Mouse (Mus musculus) stomach, embryonic 16.5 days (tissue): Measurements from ENCODE around the gene A930017K11Rik. TPM values are rescaled to one million over a fixed set of nuclear protein-coding genes. Genes with fewer than 3 reads are reported as not detected.

ENCODE experiments used
- ATAC-seq: fragments of 200-750 bp; cut with Nextera tagmentation; 2 replicates; pipeline ENCODE4 v1.8.0; 2017; ENCODE audit warnings: moderate number of reproducible peaks, moderate TSS enrichment; ENCODE audit not compliant: insufficient read depth, low FRiP score
- H3K27ac ChIP-seq: fragments of 300-500 bp; sonication (generic); 2 replicates; pipeline ENCODE4 v1.5.1; 2014; ENCODE audit warnings: low read length
- H3K27me3 ChIP-seq: fragments of 300-500 bp; sonication (generic); 2 replicates; pipeline ENCODE4 v1.6.1; 2014; ENCODE audit warnings: low read length, control low read depth, mixed read lengths; ENCODE audit not compliant: control insufficient read depth, insufficient read depth
- H3K36me3 ChIP-seq: fragments of 300-500 bp; sonication (generic); 2 replicates; pipeline ENCODE4 v1.6.1; 2014; ENCODE audit warnings: low read length; ENCODE audit not compliant: control insufficient read depth, insufficient read depth
- H3K4me1 ChIP-seq: fragments of 300-500 bp; sonication (generic); 2 replicates; pipeline ENCODE4 v1.6.1; 2014; ENCODE audit warnings: low read length, control low read depth, mixed read lengths; ENCODE audit not compliant: control insufficient read depth, insufficient read depth
- H3K4me2 ChIP-seq: fragments of 300-500 bp; sonication (generic); 2 replicates; pipeline ENCODE4 v1.6.1; 2014; ENCODE audit warnings: low read depth, low read length, mixed read lengths
- H3K4me3 ChIP-seq: fragments of 300-500 bp; sonication (generic); replicated peaks from 2 replicates; pipeline ENCODE4 v1.5.1; 2014; ENCODE audit warnings: mild to moderate bottlenecking, low read length
- H3K9ac ChIP-seq: fragments of 300-500 bp; sonication (generic); 2 replicates; pipeline ENCODE4 v1.6.1; 2014; ENCODE audit warnings: low read length
- H3K9me3 ChIP-seq: fragments of 300-500 bp; sonication (generic); replicated peaks from 2 replicates; pipeline ENCODE4 v1.6.1; 2016; ENCODE audit warnings: low read length, control low read depth; ENCODE audit not compliant: control insufficient read depth
- WGBS: fragments of 180-500 bp; shearing (Covaris S2); extraction: QIAGEN DNeasy Blood & Tissue Kit; methylation state at CpG from one replicate; pipeline ENCODE4 v1.1.7; 2014; 5-methylcytosine and 5-hydroxymethylcytosine counted together
- polyA plus RNA-seq: library from polyadenylated mRNA; unstranded; fragments of >200 nt; fragmentation: Nextera tagmentation; extraction: Ambion mirVana; gene quantifications from 2 replicates; pipeline ENCODE4 v1.2.1, GENCODE M21; 2015

The A930017K11Rik gene
- polyA plus RNA-seq = 0.11 and 0.31 TPM in 2 replicates

DNA sequence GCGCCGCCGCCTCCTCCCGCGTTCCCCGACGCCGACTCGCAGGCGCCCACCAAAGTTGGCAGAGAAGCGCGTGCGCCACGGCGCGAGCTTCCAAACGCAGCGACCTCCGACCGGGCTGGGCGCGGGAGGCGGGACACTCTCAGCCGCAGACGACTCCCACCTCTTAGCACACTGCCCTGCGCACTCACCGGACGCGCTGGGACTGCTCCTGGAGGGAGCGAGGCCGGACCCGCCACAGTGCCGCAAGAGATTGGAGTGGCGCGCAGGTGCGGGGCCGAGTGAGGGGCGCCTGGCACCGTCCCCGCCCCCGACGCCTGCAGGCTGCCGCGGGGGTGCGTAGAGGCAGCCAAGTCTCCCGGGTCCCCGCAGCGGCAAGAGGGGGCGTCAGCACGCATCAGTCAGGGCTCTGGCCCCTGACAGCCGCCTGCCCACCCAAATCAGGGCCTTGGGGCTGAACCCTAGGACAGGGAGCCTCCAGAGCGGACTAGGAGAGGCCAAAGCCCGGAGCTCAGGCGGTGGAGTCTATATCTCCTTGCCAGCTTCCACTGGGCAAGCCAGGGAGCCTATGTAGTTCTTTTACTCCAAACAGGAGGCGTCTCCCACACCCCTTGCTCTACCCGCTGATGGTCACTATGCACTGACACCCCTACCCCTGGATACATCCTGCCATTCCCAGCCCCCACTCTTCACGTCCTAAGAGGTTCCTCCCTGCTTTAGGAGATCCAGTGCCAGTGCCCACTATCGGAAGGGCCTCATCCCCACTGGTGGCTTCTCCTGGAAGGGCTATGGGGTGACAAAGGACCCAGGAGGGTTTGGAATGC lies at the start of gene A930017K11Rik:
A930017K11Rik (minus strand) TSS at position 763 of the 821 bp plus-strand sequence.
- Histone ChIP-seq H3K9ac (peak within 1 kb of the TSS; percentile 56), H3K36me3 (no peaks in the 10 kb centered on the region), H3K4me3 (peak within 1 kb of the TSS; percentile 48), H3K9me3 (no peaks in the 10 kb centered on the region), H3K27me3 (peaks cover 38% of the 10 kb centered on the region), H3K4me1 (peaks cover 8% of the 10 kb centered on the region), H3K4me2 (peak within 1 kb of the TSS; percentile 72), H3K27ac (no peak within 1 kb of the TSS)
- 1% methylated on average over 58 of the region's 58 CpGs for WGBS
- no peak for ATAC-seq

DNA sequence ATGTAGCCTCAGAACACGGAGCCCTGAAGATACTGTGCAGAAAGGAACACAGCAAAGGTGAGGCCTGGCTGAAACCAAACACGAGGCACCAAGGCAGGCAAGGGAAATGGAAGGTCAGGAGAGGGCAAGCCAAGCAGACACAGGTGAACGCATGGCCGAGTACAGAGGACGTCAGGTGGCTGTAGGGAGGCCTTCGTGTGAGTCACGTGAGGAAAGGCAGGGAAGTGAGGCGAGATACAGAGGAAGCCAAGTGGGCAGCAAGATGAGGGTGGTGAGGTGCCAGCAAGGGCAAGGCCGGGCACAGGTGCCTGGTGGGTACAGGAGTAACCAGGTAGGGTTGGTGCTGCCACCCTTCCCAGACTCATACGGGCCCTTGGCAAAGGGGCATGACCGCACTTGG lies 46.1 kb upstream of the A930017K11Rik start:
- 91% methylated on average over 11 of the region's 11 CpGs for WGBS

DNA sequence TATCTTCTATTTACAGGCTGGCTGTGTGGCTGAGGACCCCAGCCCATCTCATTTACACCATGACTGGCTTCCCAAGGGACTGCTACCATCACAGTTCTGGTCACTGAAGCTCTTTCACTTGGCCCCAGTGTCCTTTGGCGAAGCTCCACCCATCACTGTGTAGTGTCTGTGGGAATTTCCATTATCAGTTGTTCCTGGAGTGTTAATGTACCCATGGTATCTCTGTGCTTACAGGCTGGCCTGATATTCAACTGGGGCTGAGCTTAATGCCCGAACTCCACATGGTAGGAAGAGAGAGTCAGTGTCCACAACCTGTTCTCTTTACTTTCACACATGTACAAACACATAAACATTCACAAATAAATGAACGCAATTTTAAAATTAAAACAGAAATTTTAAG lies 41.1 kb upstream of the A930017K11Rik start:
- no peaks in the 10 kb centered on the region for H3K9me3 ChIP-seq
- 89% methylated on average over 3 of the region's 3 CpGs for WGBS
- H3K36me3 ChIP-seq = 0 out of 2 replicates have a peak, but pooled peaks cover 4% of the 10 kb centered on the region
- no peak overlapping the region for H3K4me3 ChIP-seq
- no peak for ATAC-seq
- no peak overlapping the region for H3K9ac ChIP-seq
- H3K4me2 ChIP-seq = no peak overlapping the region
- no peaks in the 10 kb centered on the region for H3K4me1 ChIP-seq
- H3K27me3 ChIP-seq = no peaks in the 10 kb centered on the region
- H3K27ac ChIP-seq = no peak overlapping the region

More for the DNA sequence above, 46.1 kb upstream of the A930017K11Rik start:
- H3K4me1 ChIP-seq = no peaks in the 10 kb centered on the region
- ATAC-seq = no peak
- H3K4me2 ChIP-seq = no peak overlapping the region
- H3K27ac ChIP-seq = no peak overlapping the region
- no peak overlapping the region for H3K4me3 ChIP-seq
- no peak overlapping the region for H3K9ac ChIP-seq
- H3K36me3 ChIP-seq = no peaks in the 10 kb centered on the region
- no peaks in the 10 kb centered on the region for H3K27me3 ChIP-seq
- H3K9me3 ChIP-seq = no peaks in the 10 kb centered on the region

DNA sequence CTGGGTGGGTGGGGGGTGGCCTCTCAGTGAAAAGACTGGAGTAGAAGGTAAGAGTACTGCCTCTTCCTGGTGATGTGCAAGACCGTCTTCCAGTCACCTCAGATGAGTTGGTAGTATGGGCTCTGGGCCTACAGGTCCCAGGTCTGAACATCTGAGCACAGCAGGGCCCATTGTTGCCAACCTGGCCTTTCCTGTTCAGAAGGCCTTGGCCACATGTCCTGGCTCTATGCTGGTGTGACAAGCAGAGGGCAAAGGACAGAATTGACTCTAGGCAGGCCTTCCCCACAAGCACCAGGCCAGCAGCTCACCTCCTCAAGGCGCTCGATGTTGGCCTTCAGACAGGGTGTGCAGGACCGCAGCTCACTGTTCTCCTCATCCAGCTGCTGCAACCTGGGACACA lies 39.9 kb upstream of the A930017K11Rik start:
- ATAC-seq = no peak
- 0 out of 2 replicates have a peak, but pooled peaks cover 4% of the 10 kb centered on the region for H3K36me3 ChIP-seq
- 96% methylated on average over 4 of the region's 4 CpGs for WGBS
- no peak overlapping the region for H3K9ac ChIP-seq
- no peak overlapping the region for H3K4me3 ChIP-seq
- H3K4me2 ChIP-seq = no peak overlapping the region
- no peak overlapping the region for H3K27ac ChIP-seq
- no peaks in the 10 kb centered on the region for H3K27me3 ChIP-seq
- H3K4me1 ChIP-seq = no peaks in the 10 kb centered on the region
- H3K9me3 ChIP-seq = no peaks in the 10 kb centered on the region

DNA sequence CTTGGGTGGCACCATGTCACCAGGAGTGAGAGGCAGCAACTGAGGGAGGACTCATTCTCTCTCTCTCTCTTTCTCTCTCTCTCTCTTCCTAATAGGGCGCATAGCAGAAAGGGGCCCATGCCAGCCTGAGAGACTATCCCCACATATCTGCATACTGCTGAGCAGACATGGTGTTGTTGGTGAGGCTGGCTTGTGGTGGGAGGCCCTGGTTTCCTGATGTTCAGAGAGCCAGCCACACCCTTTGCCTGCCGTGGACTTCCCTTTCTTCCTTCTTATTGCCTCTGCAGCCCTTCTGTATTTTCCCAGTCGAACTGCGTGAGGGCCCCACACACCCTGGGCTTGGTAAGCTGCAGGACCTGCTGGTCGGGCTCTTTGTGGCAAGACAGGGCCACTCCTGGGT lies 38.0 kb upstream of the A930017K11Rik start:
- WGBS = 78% methylated on average over 5 of the region's 5 CpGs
- H3K9me3 ChIP-seq = no peaks in the 10 kb centered on the region
- H3K4me2 ChIP-seq = no peak overlapping the region
- no peak overlapping the region for H3K9ac ChIP-seq
- H3K4me3 ChIP-seq = no peak overlapping the region
- H3K4me1 ChIP-seq = no peaks in the 10 kb centered on the region
- 0 out of 2 replicates have a peak, but pooled peaks cover 4% of the 10 kb centered on the region for H3K36me3 ChIP-seq
- H3K27ac ChIP-seq = peak overlapping the region; percentile 9; the same call in 1 of the 2 replicates
- ATAC-seq = no peak
- no peaks in the 10 kb centered on the region for H3K27me3 ChIP-seq

DNA sequence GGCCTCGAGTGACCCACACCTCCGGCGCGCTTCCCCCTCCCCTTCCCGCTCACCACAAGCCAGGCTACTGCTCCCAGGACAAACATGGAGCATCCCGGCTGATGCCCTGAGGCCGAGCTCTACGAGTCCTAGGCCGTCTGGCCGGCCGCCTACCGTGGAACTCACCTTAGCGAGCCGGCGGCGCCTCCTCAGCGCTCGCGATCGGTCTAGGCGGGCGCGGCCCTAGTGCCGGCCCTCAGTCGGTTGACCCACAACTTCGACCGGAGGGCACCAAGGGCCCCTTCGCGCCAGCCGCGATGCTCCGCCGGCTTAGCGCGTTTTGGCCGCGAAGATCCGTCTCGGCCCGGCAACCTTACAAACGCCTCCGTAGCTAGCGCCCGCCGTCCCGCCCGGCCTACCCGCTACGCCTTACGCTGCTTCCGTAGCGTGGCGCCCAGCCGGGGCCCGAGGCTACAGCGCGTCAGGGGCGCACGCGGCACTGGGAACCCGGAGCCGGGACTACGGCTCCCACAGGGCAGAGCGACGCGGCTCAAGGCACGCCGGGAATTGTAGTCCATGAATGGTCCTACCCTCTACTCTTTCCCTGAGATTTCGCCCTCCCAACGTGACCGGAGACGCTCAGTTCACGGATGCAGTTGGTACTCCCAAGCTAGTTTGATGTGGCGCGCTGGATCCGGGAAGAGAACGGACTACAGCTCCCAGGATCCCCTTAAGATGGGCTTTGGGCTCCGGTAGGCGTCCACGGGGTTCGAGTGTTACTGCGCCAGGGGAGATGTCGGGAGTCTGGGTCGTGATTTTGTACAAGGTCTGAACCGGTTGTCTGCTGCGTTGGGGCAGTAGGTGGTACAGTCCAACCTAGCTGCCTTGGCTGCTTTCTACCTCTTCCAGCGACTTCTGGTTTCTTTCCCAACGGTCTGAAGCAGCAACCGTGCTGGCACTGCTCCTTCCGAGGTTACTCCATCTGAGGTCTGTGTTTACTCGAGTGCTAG lies 33.2 kb upstream of the A930017K11Rik start, which contains the start of gene Capn15:
Capn15 (minus strand) TSS at position 491 of the 989 bp plus-strand sequence.
- Histone ChIP-seq H3K4me3 (peak within 1 kb of the TSS; percentile 96), H3K27me3 (no peaks in the 10 kb centered on the region), H3K4me1 (peaks cover 23% of the 10 kb centered on the region), H3K9me3 (no peaks in the 10 kb centered on the region), H3K4me2 (peak within 1 kb of the TSS; percentile 71), H3K36me3 (no peaks in the 10 kb centered on the region), H3K9ac (peak within 1 kb of the TSS; percentile 95), H3K27ac (peak within 1 kb of the TSS; percentile 77)
- under 1% methylated on average over 91 of the region's 91 CpGs for WGBS
- ATAC-seq = peak; percentile 98

DNA sequence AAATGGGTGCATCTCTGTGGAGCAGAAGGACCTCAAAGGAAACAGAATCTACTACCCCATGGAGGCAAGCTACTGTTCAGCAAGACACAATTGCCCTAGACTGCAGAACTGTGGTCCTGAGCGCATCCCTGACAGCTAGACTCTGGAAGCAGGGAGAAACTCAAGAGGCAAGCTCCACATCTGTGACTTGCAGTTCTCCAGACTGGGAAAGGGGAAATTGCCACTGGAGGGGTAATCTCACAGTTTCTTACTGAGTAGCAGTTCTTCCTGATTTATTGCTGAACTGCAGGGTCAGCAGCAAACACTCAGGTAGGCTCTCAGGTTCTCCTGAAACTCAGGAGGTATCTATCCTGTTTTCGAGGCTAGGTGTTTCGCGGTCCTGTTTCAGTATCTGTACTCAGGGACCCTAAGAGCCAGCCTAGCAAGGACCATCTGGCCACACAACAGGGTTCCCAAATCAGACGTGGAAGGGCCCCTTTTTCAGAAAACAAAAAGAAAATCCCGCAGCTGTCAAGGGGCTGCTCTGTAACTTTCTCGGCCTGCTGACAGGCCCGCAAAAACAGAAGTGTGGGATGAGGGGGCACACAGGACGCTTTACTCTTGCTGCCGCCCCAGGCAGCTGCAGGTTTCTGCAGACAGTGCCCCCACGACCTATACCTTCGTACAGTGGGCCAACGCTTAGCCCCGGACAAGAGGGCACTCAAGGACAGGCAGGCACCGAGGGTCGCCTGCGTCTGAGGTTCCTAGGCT lies 32.4 kb upstream of the A930017K11Rik start:
- H3K4me3 ChIP-seq = peak overlapping the region; percentile 96
- H3K36me3 ChIP-seq = no peaks in the 10 kb centered on the region
- H3K27me3 ChIP-seq = no peaks in the 10 kb centered on the region
- no peak for ATAC-seq
- peak overlapping the region; percentile 77 for H3K27ac ChIP-seq
- H3K9ac ChIP-seq = peak overlapping the region; percentile 95
- no peaks in the 10 kb centered on the region for H3K9me3 ChIP-seq
- peaks cover 29% of the 10 kb centered on the region for H3K4me1 ChIP-seq
- 7% methylated on average over 17 of the region's 17 CpGs for WGBS
- H3K4me2 ChIP-seq = peak overlapping the region; percentile 71

DNA sequence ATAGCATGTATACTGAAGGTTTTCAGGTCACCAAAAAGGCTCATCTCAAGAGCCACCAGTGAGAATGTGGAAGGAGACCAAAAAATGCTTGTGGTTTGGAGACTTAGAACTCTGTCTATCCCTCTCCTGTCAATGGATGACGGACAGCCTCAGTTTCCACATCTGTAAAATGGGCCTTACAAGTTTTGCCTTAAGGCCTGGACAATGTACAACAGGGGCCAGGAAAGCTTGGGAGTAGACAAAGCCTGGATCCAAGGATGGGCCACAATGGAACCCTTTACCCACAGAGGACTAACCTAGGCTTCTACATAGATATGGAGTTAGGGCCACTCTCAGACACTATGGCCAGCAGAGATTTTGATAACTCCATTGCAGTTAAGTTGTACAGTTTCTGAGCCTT lies 31.7 kb upstream of the A930017K11Rik start:
- Histone ChIP-seq H3K9ac (peak overlapping the region; percentile 95), H3K4me1 (peaks cover 29% of the 10 kb centered on the region), H3K4me2 (peak overlapping the region; percentile 71), H3K4me3 (peak overlapping the region; percentile 96), H3K9me3 (no peaks in the 10 kb centered on the region), H3K36me3 (no peaks in the 10 kb centered on the region), H3K27me3 (no peaks in the 10 kb centered on the region), H3K27ac (no peak overlapping the region; the same call in 1 of the 2 replicates)
- WGBS = 100% methylated on average over 1 of the region's 1 CpGs
- no peak for ATAC-seq
